In genomic region chr6:134646835-134647234, GRCm38 (mm10) we compare ENCODE assay signal across 29 mouse cellular contexts. TPM values are rescaled to one million over a fixed set of nuclear protein-coding genes. Genes with fewer than 3 reads are reported as not detected.
DNase-seq lines count a peak whose midpoint lies in the region; ATAC-seq and TF ChIP-seq lines count a peak whose summit lies in the region.
"Had no signal": no experiment of that assay in that cellular context is flagged by ENCODE, and none has a peak within 500 bp of the region (broad histone marks: within the 10 kb centered on the region; RNA-seq: fewer than 3 reads in every experiment).

No protein-coding gene starts in this region.

- peaks cover 15% of the 10 kb centered on the region for H3K4me1 ChIP-seq in forebrain, embryonic 14.5 days (ENCODE audit: control insufficient read depth, insufficient read depth, low read length)
- peaks cover 19% of the 10 kb centered on the region for H3K4me1 ChIP-seq in forebrain, embryonic 15.5 days
- H3K4me1 ChIP-seq in MEL (ENCODE audit: control insufficient read depth in 1 of 2, insufficient read depth in 2 of 2, low read length in 2 of 2): peaks cover 2 to 12% of the 10 kb centered on the region in 2 experiments; a peak in 3 of 4 replicates
- peaks cover 15% of the 10 kb centered on the region; the same call in 1 of the 2 replicates for H3K4me1 ChIP-seq in embryonic facial prominence, embryonic 13.5 days
- peaks cover 4% of the 10 kb centered on the region; the same call in 1 of the 2 replicates for H3K4me1 ChIP-seq in intestine, embryonic 16.5 days (ENCODE audit: control insufficient read depth, insufficient read depth, low read length)
- peaks cover 5% of the 10 kb centered on the region; the same call in 1 of the 2 replicates for H3K4me1 ChIP-seq in liver, postnatal 0 days (ENCODE audit: insufficient read depth)
- no peaks in the 10 kb centered on the region for H3K4me1 ChIP-seq in hindbrain, postnatal 0 days (ENCODE audit: insufficient read depth, low read length)
- H3K4me1 ChIP-seq: heart, embryonic 10.5 days had no signal

- H3K36me3 ChIP-seq in forebrain, embryonic 14.5 days (ENCODE audit: control insufficient read depth, insufficient read depth, low read length): peaks cover 18% of the 10 kb centered on the region
- H3K36me3 ChIP-seq in forebrain, embryonic 15.5 days: peaks cover 9% of the 10 kb centered on the region; the same call in 1 of the 2 replicates
- H3K36me3 ChIP-seq in MEL (ENCODE audit: control insufficient read depth in 1 of 2, insufficient read depth in 2 of 2, low read length in 2 of 2): peaks cover 0 to 11% of the 10 kb centered on the region in 2 experiments; a peak in 2 of 4 replicates
- peaks cover 13% of the 10 kb centered on the region for H3K36me3 ChIP-seq in embryonic facial prominence, embryonic 13.5 days
- no peaks in the 10 kb centered on the region for H3K36me3 ChIP-seq in intestine, embryonic 16.5 days (ENCODE audit: control insufficient read depth, insufficient read depth, low read length)
- peaks cover 6% of the 10 kb centered on the region; the same call in 1 of the 2 replicates for H3K36me3 ChIP-seq in liver, postnatal 0 days (replicated peaks; ENCODE audit: insufficient read depth, low read length)
- no peaks in the 10 kb centered on the region for H3K36me3 ChIP-seq in hindbrain, postnatal 0 days (ENCODE audit: insufficient read depth, low read length)
- H3K36me3 ChIP-seq: embryonic facial prominence, embryonic 12.5 days; heart, embryonic 10.5 days had no signal

- H3K4me3 ChIP-seq in forebrain, embryonic 14.5 days (ENCODE audit: low read depth, low read length): no peak overlapping the region
- H3K4me3 ChIP-seq in forebrain, embryonic 15.5 days: no peak overlapping the region
- no peak overlapping the region for H3K4me3 ChIP-seq in MEL (ENCODE audit: control insufficient read depth in 1 of 2, insufficient read depth in 1 of 2, low read depth in 2 of 2, low read length in 2 of 2)
- H3K4me3 ChIP-seq in embryonic facial prominence, embryonic 13.5 days: no peak overlapping the region
- H3K4me3 ChIP-seq in intestine, embryonic 16.5 days (ENCODE audit: low read length): no peak overlapping the region
- H3K4me3 ChIP-seq in liver, postnatal 0 days (ENCODE audit: low read depth, low read length): no peak overlapping the region
- no peak overlapping the region for H3K4me3 ChIP-seq in hindbrain, postnatal 0 days (ENCODE audit: low read length)
- H3K4me3 ChIP-seq: embryonic facial prominence, embryonic 12.5 days; forebrain, embryonic 10.5 days; forebrain, embryonic 13.5 days; heart, adult 2 months; heart, embryonic 10.5 days; heart, embryonic 13.5 days had no signal

- no peak for TF ChIP-seq RAD21 in MEL (IDR thresholded peaks at IDR 0.05; ENCODE audit: low read depth, low read length)

- no peaks in the 10 kb centered on the region for H3K9me3 ChIP-seq in forebrain, embryonic 14.5 days (replicated peaks; ENCODE audit: control insufficient read depth, low read length)
- no peaks in the 10 kb centered on the region for H3K9me3 ChIP-seq in forebrain, embryonic 15.5 days
- H3K9me3 ChIP-seq in MEL (replicated peaks; ENCODE audit: insufficient read depth, low read length): no peaks in the 10 kb centered on the region
- H3K9me3 ChIP-seq in embryonic facial prominence, embryonic 13.5 days: no peaks in the 10 kb centered on the region
- no peaks in the 10 kb centered on the region for H3K9me3 ChIP-seq in intestine, embryonic 16.5 days (ENCODE audit: control insufficient read depth, low read length)
- no peaks in the 10 kb centered on the region for H3K9me3 ChIP-seq in liver, postnatal 0 days (ENCODE audit: low read length)
- no peaks in the 10 kb centered on the region for H3K9me3 ChIP-seq in hindbrain, postnatal 0 days (ENCODE audit: low read length)
- H3K9me3 ChIP-seq: embryonic facial prominence, embryonic 12.5 days; forebrain, embryonic 10.5 days; forebrain, embryonic 13.5 days; G1E; heart, embryonic 10.5 days; heart, embryonic 13.5 days had no signal

- H3K27me3 ChIP-seq in forebrain, embryonic 14.5 days (replicated peaks; ENCODE audit: control insufficient read depth, insufficient read depth, low read length): no peaks in the 10 kb centered on the region
- H3K27me3 ChIP-seq in forebrain, embryonic 15.5 days: no peaks in the 10 kb centered on the region
- no peaks in the 10 kb centered on the region for H3K27me3 ChIP-seq in MEL (ENCODE audit: control insufficient read depth in 1 of 2, insufficient read depth in 2 of 2, low read length in 2 of 2)
- no peaks in the 10 kb centered on the region for H3K27me3 ChIP-seq in embryonic facial prominence, embryonic 13.5 days
- H3K27me3 ChIP-seq in intestine, embryonic 16.5 days (replicated peaks; ENCODE audit: control insufficient read depth, insufficient read depth, low read length): no peaks in the 10 kb centered on the region
- no peaks in the 10 kb centered on the region for H3K27me3 ChIP-seq in liver, postnatal 0 days (ENCODE audit: insufficient read depth, low read length)
- H3K27me3 ChIP-seq in hindbrain, postnatal 0 days (ENCODE audit: insufficient read depth, low read length): no peaks in the 10 kb centered on the region
- H3K27me3 ChIP-seq: CH12.LX; embryonic facial prominence, embryonic 12.5 days; forebrain, embryonic 13.5 days; heart, embryonic 13.5 days had no signal

- no peak for DNase-seq in forebrain, embryonic 14.5 days (ENCODE audit: low spot score)
- no peak for DNase-seq in MEL (ENCODE audit: low read depth, low spot score)
- no peak for DNase-seq in liver, postnatal 0 days
- no peak for DNase-seq in natural killer cell, adult 2 months (ENCODE audit: low spot score in 2 of 2)
- no peak for DNase-seq in hindbrain, postnatal 0 days (ENCODE audit: low spot score)
- DNase-seq: adrenal gland, adult 2 months; adrenal gland, postnatal 14 days; cerebellum, adult 11-12 months; cerebellum, adult 8-10 months; cerebellum, postnatal 10 days; cerebellum, postnatal 36 days; embryo, embryonic 11 days; gastrocnemius, postnatal 10 days; gastrocnemius, postnatal 36 days; heart, adult 2 months; heart, postnatal 14 days; heart, postnatal 4 days had no signal

- no peaks in the 10 kb centered on the region for H3K79me2 ChIP-seq in MEL (ENCODE audit: control insufficient read depth, insufficient read depth, low read length, poor library complexity)

- WGBS in forebrain, embryonic 14.5 days: 91% methylated on average over 6 of the region's 6 CpGs
- 94% methylated on average over 6 of the region's 6 CpGs for WGBS in forebrain, embryonic 15.5 days
- 84% methylated on average over 6 of the region's 6 CpGs for WGBS in embryonic facial prominence, embryonic 13.5 days
- 76% methylated on average over 6 of the region's 6 CpGs for WGBS in intestine, embryonic 16.5 days
- 77% methylated on average over 6 of the region's 6 CpGs for WGBS in liver, postnatal 0 days (ENCODE audit: insufficient replicate concordance)
- WGBS in hindbrain, postnatal 0 days: 90% methylated on average over 6 of the region's 6 CpGs

- H3K4me2 ChIP-seq in forebrain, embryonic 14.5 days (ENCODE audit: low read length): no peak overlapping the region
- H3K4me2 ChIP-seq in forebrain, embryonic 15.5 days (replicated peaks): no peak overlapping the region
- H3K4me2 ChIP-seq in embryonic facial prominence, embryonic 13.5 days: no peak overlapping the region
- no peak overlapping the region for H3K4me2 ChIP-seq in intestine, embryonic 16.5 days (ENCODE audit: low read depth, low read length)
- no peak overlapping the region for H3K4me2 ChIP-seq in liver, postnatal 0 days (ENCODE audit: low read depth, low read length)
- no peak overlapping the region for H3K4me2 ChIP-seq in hindbrain, postnatal 0 days (ENCODE audit: low read depth, low read length)
- H3K4me2 ChIP-seq: embryonic facial prominence, embryonic 12.5 days; heart, embryonic 13.5 days; hindbrain, embryonic 14.5 days had no signal

- no peak for TF ChIP-seq POLR2A in MEL (IDR thresholded peaks at IDR 0.05; ENCODE audit: control insufficient read depth in 1 of 2, insufficient read depth in 1 of 2, low read depth in 1 of 2, low read length in 2 of 2, poor library complexity in 1 of 2)

- no peak for TF ChIP-seq CTCF in MEL (IDR thresholded peaks at IDR 0.05 in 2 of 3, conservative IDR thresholded peaks at IDR 0.05 in 1 of 3; ENCODE audit: control insufficient read depth in 1 of 3, insufficient read depth in 1 of 3, low read depth in 2 of 3, low read length in 3 of 3, poor library complexity in 1 of 3, severe bottlenecking in 1 of 3)
- no peak for TF ChIP-seq CTCF in liver, postnatal 0 days (IDR thresholded peaks at IDR 0.05; ENCODE audit: low read depth)
- no peak for TF ChIP-seq CTCF in hindbrain, postnatal 0 days (IDR thresholded peaks at IDR 0.05; ENCODE audit: low read depth)

- H3K9ac ChIP-seq in forebrain, embryonic 14.5 days (ENCODE audit: low read length): 0 out of 2 replicates have a peak overlapping the region, but pooled peaks have one; percentile 21
- H3K9ac ChIP-seq in forebrain, embryonic 15.5 days (replicated peaks): no peak overlapping the region
- H3K9ac ChIP-seq in MEL (ENCODE audit: control insufficient read depth, low read depth, low read length, poor library complexity, severe bottlenecking): no peak overlapping the region
- no peak overlapping the region for H3K9ac ChIP-seq in embryonic facial prominence, embryonic 13.5 days
- no peak overlapping the region for H3K9ac ChIP-seq in intestine, embryonic 16.5 days (ENCODE audit: low read depth, low read length)
- H3K9ac ChIP-seq in liver, postnatal 0 days (replicated peaks): no peak overlapping the region
- H3K9ac ChIP-seq in hindbrain, postnatal 0 days (replicated peaks; ENCODE audit: low read length): no peak overlapping the region
- H3K9ac ChIP-seq: embryonic facial prominence, embryonic 12.5 days; forebrain, embryonic 13.5 days; heart, embryonic 13.5 days had no signal

- no peak for ATAC-seq in forebrain, embryonic 14.5 days
- ATAC-seq in forebrain, embryonic 15.5 days (replicated peaks): no peak
- no peak for ATAC-seq in embryonic facial prominence, embryonic 13.5 days (ENCODE audit: insufficient number of reproducible peaks, insufficient read depth, low FRiP score, low TSS enrichment, low read depth)
- peak; percentile 55 for ATAC-seq in intestine, embryonic 16.5 days
- no peak for ATAC-seq in liver, postnatal 0 days
- no peak for ATAC-seq in hindbrain, postnatal 0 days

- no peak overlapping the region for H3K27ac ChIP-seq in forebrain, embryonic 14.5 days (ENCODE audit: low read depth, low read length)
- no peak overlapping the region for H3K27ac ChIP-seq in forebrain, embryonic 15.5 days (replicated peaks)
- no peak overlapping the region for H3K27ac ChIP-seq in MEL (ENCODE audit: control insufficient read depth, low read depth, low read length)
- peak overlapping the region; percentile 18; the same call in 1 of the 2 replicates for H3K27ac ChIP-seq in embryonic facial prominence, embryonic 13.5 days
- no peak overlapping the region for H3K27ac ChIP-seq in intestine, embryonic 16.5 days (ENCODE audit: low read length)
- H3K27ac ChIP-seq in liver, postnatal 0 days (ENCODE audit: low read depth): no peak overlapping the region
- H3K27ac ChIP-seq in hindbrain, postnatal 0 days: no peak overlapping the region
- H3K27ac ChIP-seq: embryonic facial prominence, embryonic 12.5 days; forebrain, embryonic 10.5 days; heart, adult 2 months; heart, embryonic 10.5 days; heart, embryonic 13.5 days; hindbrain, embryonic 14.5 days had no signal

- TF ChIP-seq EP300 in MEL (IDR thresholded peaks at IDR 0.05; ENCODE audit: low read depth in 1 of 2, low read length in 2 of 2): no peak
- no peak for TF ChIP-seq EP300 in liver, postnatal 0 days (IDR thresholded peaks at IDR 0.05; ENCODE audit: low read depth)

RNA-seq across cellular contexts. Expression of gene Borcs5, which starts 7.5 kb away (rescaled TPM):
- 45.8 and 49.4 TPM in 2 replicates for polyA plus RNA-seq in forebrain, embryonic 14.5 days (2014; fragmentation: Nextera tagmentation; extraction: Ambion mirVana)
- 45.8 and 46.0 TPM in 2 replicates for polyA plus RNA-seq in forebrain, embryonic 15.5 days (2015; fragmentation: Nextera tagmentation; extraction: Ambion mirVana)
- 7.7 and 8.7 TPM in 2 replicates for total RNA-seq in MEL (2012; rRNA removed)
- 10 to 100 TPM in 1 of 2 experiments, not detected in 1; 13.0 TPM for polyA plus RNA-seq in MEL (2012; ENCODE audit: insufficient read depth in 1 of 2, insufficient read length in 2 of 2, low read depth in 1 of 2, low replicate concordance in 2 of 2, missing spikeins in 1 of 2)
- 21.3 and 23.1 TPM in 2 replicates for polyA plus RNA-seq in embryonic facial prominence, embryonic 13.5 days (2015; fragmentation: Nextera tagmentation; extraction: Ambion mirVana)
- polyA plus RNA-seq in intestine, embryonic 16.5 days (2015; fragmentation: Nextera tagmentation; extraction: Ambion mirVana): 16.3 and 17.6 TPM in 2 replicates
- polyA plus RNA-seq in liver, postnatal 0 days (2015; fragmentation: Nextera tagmentation; extraction: Ambion mirVana): 8.2 and 8.3 TPM in 2 replicates
- 52.5 and 71.4 TPM in 2 replicates for total RNA-seq in hindbrain, postnatal 0 days (2014; rRNA removed)
- 39.5 and 41.1 TPM in 2 replicates for polyA plus RNA-seq in hindbrain, postnatal 0 days (2015; fragmentation: Nextera tagmentation; extraction: Ambion mirVana)

RNA-seq across cellular contexts. Expression of gene Mansc1, which starts 14.5 kb away (rescaled TPM):
- polyA plus RNA-seq in forebrain, embryonic 14.5 days (2014; fragmentation: Nextera tagmentation; extraction: Ambion mirVana): 0.88 and 0.94 TPM in 2 replicates
- polyA plus RNA-seq in forebrain, embryonic 15.5 days (2015; fragmentation: Nextera tagmentation; extraction: Ambion mirVana): 0.75 and 0.79 TPM in 2 replicates
- not detected in 2 replicates for total RNA-seq in MEL (2012; rRNA removed)
- polyA plus RNA-seq in MEL (2012; ENCODE audit: insufficient read depth in 1 of 2, insufficient read length in 2 of 2, low read depth in 1 of 2, low replicate concordance in 2 of 2, missing spikeins in 1 of 2): not detected
- polyA plus RNA-seq in embryonic facial prominence, embryonic 13.5 days (2015; fragmentation: Nextera tagmentation; extraction: Ambion mirVana): 2.0 and 2.1 TPM in 2 replicates
- polyA plus RNA-seq in intestine, embryonic 16.5 days (2015; fragmentation: Nextera tagmentation; extraction: Ambion mirVana): 6.2 and 7.6 TPM in 2 replicates
- polyA plus RNA-seq in liver, postnatal 0 days (2015; fragmentation: Nextera tagmentation; extraction: Ambion mirVana): 1.6 TPM in 2 replicates
- total RNA-seq in hindbrain, postnatal 0 days (2014; rRNA removed): 2.2 and 3.8 TPM in 2 replicates
- 2.2 and 2.4 TPM in 2 replicates for polyA plus RNA-seq in hindbrain, postnatal 0 days (2015; fragmentation: Nextera tagmentation; extraction: Ambion mirVana)
- total RNA-seq: CH12.LX, G1E had no signal
- polyA plus RNA-seq: C2C12, G1E had no signal
